Mouse (Mus musculus): Measurements from ENCODE around the gene Clstn3.
"Not testable (repeated sequence)": the region's sequence is repeated elsewhere in the genome, so short reads cannot be mapped to it uniquely, and the experiment has no call there.

Gene Clstn3

DNA sequence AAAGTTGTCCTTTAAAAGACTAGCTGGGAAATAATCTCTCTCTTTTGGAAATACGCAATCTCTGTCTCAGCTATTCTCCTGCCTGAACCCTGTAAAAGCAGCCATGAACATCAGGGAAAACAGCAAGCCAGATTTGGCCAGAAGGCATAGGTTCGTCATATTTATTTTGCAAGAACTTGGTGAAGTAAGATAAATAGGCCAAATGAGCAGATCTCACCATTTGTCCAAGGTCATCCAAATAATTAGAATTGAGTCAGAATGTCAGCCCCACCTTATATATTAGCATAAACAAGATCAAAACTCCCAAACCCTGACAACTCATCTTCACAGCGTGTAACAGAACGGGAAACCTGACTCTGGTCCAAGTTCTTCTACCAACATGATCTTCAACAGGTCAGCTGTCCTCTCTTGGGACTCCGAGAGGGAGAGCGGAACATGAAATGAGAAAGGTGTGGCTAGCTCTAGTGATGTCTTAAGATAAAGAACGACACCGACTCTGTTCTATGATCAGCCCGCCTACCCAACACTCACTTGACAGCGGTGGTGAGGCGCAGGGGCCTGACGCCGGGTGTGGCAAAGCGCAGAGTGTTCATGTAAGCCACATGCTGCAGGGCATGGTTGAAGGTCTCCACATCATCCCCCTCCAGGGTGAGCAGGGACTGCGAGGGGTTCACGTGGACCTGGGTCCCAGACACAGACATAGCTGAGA, 15.5 kb downstream of the Clstn3 start:
- no peak for DNase-seq (ENCODE audit: low spot score)

GRCm38 (mm10) chr6:124448186-124448852, 16.3 kb downstream of the Clstn3 start:
- DNase-seq (ENCODE audit: low spot score), result no peak

- no peak for DNase-seq (ENCODE audit: low spot score)
Observed at GRCm38 (mm10) chr6:124447356-124447755, 17.2 kb downstream of the Clstn3 start.

DNA sequence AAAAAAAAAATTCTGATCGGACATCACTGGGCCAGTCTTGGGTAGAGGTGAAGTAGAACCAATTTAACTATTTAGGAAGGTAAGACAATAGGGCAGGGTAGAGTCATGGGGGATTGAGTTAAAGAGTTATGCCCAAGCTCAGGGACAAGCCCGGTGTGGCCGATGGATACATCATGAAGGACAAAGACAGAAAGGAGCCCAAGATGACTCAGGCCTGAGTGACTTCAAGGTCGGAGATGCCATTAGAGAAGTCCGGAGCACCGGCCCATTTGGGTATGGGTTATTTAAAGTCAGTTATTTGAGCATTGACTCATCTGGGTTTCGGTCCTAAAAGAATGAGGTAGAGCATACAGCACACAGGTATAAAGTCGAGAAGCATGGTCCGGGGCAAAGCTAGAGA, 18.1 kb downstream of the Clstn3 start:
- no peak for DNase-seq (ENCODE audit: low spot score)

DNA sequence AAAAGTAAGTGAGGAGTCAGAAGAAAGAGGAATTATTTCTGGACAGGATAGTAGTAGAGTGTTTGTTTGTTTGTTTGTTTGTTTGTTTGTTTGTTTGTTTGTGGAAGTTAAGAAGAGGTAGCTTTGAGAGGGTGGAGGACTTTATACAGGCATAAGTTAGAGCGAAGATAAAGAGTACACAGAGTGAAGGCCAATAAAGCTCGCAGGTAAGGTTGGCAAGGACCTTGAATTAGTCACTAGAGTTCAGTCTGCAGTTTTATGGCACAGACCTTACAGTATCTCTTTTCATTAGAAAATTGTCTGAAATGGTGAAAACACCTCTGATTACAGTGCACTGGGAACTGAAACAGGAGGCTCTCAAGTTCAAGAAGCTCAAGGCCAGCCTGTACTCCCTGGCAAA, 18.6 kb downstream of the Clstn3 start:
- no peak for DNase-seq (ENCODE audit: low spot score)

DNA sequence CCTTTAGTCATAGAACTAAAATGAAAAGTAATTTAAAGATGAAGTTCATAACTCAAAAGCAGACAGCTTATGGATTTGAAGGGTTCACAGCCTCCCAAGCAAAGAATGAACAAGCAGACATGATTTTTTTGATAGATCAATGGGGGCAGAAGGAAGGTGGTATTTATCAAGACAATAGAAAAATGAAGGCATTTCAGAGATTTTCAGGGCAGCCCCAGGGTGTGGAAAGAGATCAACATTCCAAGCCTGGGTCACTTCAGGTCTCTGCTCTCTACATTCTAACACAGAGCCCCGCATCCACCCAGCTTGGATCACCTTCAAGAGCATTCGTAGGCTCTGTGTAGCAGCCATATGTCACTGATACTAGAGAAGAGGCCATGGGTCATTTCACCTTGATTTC, 21.3 kb downstream of the Clstn3 start:
- DNase-seq (ENCODE audit: low spot score), result no peak

- no peak for DNase-seq (ENCODE audit: low spot score)
Observed at GRCm38 (mm10) chr6:124436245-124436644, 28.3 kb downstream of the Clstn3 start.

- no peak for DNase-seq (ENCODE audit: low spot score)
Observed at GRCm38 (mm10) chr6:124435173-124435572, 29.4 kb downstream of the Clstn3 start.

- DNase-seq (ENCODE audit: low spot score), result no peak
Observed at GRCm38 (mm10) chr6:124433688-124434324, 30.8 kb downstream of the Clstn3 start.

DNA sequence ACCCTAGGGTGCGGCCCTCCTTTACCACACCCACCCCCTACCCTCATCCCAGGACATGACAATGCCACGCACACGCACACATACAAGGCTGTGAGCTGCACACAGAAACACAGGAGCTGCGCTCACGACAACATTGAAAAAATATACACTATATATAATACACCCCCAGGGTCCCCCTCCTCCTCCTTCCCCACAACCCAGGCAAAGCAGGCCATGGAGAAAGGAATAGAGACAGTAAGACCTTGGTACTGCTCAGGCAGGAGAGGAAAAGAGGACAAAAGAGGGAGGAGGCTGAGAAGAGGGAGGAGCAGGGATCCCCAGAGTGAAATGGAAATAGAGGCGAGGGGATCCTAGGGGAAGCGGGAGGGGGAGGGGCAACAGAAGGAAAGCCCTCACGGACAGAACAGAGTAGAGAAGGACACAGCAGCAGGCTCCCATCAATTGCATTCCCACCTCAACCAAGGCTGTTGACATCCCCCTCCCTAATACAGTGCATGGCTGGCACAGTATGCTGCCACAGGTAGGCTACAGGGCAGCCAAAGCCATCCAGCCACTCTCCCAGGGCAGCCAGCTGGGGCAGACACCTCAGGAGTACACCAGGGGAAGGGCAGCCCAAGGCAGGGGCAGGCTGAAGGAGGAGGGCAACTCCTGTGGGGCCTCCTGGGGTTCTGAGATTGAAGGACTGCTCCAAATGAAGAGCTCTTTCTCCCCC, 33.7 kb downstream of the Clstn3 start:
- DNase-seq (ENCODE audit: low spot score), result no peak

DNA sequence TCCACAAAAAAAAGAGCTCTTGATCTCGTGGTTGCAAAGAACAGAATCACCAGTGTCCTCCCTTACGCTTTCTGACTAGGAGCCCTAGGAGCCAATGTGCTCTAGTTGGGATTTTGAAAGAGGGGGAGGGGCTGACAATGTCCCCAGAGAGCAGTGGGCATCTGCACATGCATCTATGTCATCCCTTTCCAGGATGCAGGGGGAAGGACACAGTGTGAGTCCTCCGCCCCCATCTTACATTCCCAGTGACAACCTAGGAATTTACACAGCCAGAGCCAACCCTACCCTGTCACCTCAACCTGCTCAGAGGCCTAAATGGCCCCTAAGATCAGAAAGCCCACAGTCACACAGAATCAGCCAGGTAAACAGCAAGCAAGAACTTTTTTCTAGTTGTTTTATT, 34.2 kb downstream of the Clstn3 start:
- DNase-seq (ENCODE audit: low spot score), result no peak

DNA sequence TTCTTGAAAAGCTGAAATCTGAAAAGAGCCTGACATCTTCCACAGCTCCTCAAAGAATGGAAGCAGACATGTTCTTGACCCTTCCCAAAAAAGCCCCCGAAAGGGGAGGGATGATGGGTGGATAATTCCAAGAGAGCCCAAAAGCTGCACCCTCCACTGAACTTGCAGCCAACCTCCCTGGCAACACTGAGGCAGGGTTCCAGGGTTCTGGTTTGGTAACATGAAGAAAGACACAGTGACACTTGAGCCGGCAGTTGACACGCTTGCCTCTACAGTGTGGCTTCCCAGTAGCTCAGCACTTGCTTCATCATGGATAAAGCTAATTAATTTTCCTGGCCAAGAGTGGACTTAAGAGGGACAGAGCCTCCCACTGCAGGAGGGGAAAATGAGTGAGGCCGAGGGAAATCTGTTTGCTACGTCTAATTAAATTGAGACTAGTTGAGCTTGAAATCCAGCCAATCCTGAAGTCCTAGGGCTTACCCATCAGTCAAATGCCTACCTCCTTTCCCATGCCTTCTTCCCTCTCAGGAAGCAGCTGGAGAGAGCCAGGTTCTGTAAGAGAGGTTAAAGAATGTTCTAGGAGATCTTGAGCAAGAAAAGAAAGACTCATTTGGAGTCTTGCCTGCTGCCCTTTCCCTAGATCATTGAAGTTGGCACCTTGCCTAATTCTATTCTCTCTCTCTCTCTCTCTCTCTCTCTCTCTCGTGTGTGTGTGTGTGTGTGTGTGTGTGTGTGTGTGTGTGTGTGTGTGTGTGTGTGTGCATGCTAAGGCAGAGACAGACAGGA, 36.6 kb downstream of the Clstn3 start:
- DNase-seq (ENCODE audit: low spot score), result no peak

DNA sequence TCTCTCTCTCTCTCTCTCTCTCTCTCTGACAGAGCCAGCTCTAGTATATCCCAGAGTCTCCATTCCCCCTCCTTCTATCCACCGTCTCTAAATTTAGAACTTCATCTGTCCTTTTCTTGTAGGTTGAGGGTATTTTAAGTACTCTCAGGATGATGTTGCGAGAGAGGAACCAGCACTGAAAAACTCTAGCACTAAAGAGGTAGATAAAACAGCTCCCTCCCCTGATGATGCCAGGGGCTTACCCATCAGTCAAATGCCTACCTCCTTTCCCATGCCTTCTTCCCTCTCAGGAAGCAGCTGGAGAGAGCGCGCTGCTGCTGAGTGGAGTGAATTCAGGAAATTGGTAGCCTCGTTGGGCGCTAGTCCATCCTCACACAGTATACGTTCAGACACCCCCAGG, 37.3 kb downstream of the Clstn3 start:
- DNase-seq (ENCODE audit: low spot score), result no peak

DNA sequence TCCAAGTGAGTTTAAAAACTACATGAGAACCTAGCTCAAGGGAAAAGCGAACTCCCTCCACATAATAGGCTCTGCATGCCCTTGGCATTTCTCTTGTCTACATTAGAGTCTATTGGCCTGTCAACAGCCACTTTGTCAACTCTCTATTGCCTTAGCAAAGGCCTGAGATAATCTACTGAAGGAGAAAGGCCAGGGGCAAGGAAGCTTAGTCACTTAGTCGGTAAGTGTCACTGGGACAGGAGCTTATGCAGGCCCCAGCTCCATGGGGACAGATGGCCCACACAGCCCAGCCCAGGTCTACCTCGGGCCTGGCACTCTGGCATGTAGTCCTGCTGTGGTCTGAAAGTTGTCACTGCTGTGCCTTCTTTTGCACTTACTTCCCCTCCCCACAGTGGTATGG, 38.0 kb downstream of the Clstn3 start:
- DNase-seq (ENCODE audit: low spot score), result no peak

GRCm38 (mm10) chr6:124425523-124425922, 39.1 kb downstream of the Clstn3 start:
- no peak for DNase-seq (ENCODE audit: low spot score)

- not testable (repeated sequence) for DNase-seq (ENCODE audit: low spot score)
Observed at GRCm38 (mm10) chr6:124425042-124425441, 39.6 kb downstream of the Clstn3 start.

GRCm38 (mm10) chr6:124424068-124424498, 40.5 kb downstream of the Clstn3 start:
- no peak for DNase-seq (ENCODE audit: low spot score)

DNA sequence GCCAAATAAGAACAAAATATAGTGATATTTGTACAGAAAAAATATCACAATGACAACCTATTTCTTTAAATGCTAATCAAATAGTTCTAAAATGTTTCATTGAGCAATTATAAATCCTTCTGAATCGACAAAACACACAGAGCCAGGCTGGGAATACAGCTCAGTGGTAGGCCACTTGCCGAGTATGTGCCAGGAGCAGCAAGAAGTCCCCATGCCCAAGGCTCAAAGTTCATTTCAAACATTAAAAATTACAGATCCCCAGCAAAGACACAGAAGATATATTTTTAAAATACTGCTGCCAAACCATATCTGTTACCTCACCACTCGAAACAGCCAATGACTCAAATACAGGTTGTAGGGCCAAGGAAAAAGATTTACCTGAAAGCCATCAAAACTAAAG, 45.9 kb downstream of the Clstn3 start:
- no peak for DNase-seq (ENCODE audit: low spot score)

DNA sequence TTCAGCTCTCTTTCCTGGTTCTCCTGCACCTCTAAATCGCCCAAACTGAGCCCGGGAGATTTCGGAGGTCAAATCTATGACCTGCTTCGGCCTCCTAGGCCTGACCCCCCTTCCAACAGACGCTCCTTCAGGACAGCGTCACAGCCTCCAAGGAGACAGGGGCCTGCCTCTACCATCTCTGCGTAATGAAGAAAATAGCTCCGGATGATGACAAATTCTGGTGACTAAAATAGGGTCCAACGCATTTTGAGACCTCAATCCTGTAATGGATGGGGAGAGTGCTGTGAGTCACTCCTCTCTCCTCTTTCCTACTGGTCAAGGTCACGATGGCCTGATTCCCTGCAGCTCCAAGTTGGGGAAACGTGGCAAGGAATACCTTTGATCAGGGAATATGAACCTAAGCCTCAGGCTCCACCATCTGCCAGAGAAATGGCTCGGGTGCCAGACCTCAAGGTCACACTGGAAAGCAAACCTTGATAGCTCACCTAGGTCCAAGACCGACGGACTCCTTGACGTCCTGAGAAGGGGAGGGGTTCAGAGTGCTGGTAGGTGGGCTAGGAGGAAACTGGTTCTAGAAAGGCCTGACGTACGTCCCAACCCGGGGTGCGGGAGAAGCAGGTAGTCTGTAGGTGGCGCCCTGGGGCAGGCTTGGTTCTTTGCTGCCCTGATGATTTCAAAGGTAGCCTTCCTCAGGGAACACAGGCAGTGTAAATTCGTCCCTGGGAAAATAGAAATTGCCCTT, 49.1 kb downstream of the Clstn3 start:
- peak; percentile 69 for DNase-seq (ENCODE audit: low spot score)

GRCm38 (mm10) chr6:124414927-124415325, 49.7 kb downstream of the Clstn3 start, which contains the start of gene Pex5:
Pex5 (minus strand) TSS chr6:124415067.
- peak; percentile 89 for DNase-seq (ENCODE audit: low spot score)

Data from c-Kit-positive CD71-positive TER-119-positive erythroid progenitor cells, embryonic 14.5 days (primary cell).